Mouse (Mus musculus): ENCODE results near the gene Rtkn. TPM values are rescaled to one million over a fixed set of nuclear protein-coding genes. Genes with fewer than 3 reads are reported as not detected.

Gene Rtkn
- polyA plus RNA-seq, 2 experiments: 5.5 to 11.1 TPM

GRCm38 (mm10) chr6:83140044-83140443 lies 4.8 kb downstream of the Rtkn start:
- peaks cover 33% of the 10 kb centered on the region for H3K27me3 ChIP-seq (ENCODE audit: control insufficient read depth, insufficient read depth, low read length)
- peaks cover 4 to 8% of the 10 kb centered on the region in 2 experiments; a peak in 3 of 4 replicates for H3K4me1 ChIP-seq (replicated peaks; ENCODE audit: control insufficient read depth in 2 of 2, insufficient read depth in 2 of 2, low read length in 1 of 2)
- H3K9me3 ChIP-seq (ENCODE audit: control insufficient read depth, low read length): no peaks in the 10 kb centered on the region
- H3K9ac ChIP-seq (replicated peaks): no peak overlapping the region
- TF ChIP-seq CTCF (IDR thresholded peaks at IDR 0.05; ENCODE audit: low read depth) (no peak), EP300 (IDR thresholded peaks at IDR 0.05; ENCODE audit: low read depth) (no peak)
- H3K27ac ChIP-seq: no peak overlapping the region
- no peak overlapping the region for H3K4me2 ChIP-seq (ENCODE audit: low read depth)
- DNase-seq (ENCODE audit: low read depth in 3 of 3, low spot score in 3 of 3) (no peak), ATAC-seq (ENCODE audit: insufficient read depth) (no peak)
- 83% methylated on average over 8 of the region's 8 CpGs for WGBS (ENCODE audit: insufficient replicate concordance)
- no peaks in the 10 kb centered on the region for H3K36me3 ChIP-seq (replicated peaks; ENCODE audit: control insufficient read depth, insufficient read depth, low read depth)
- H3K4me3 ChIP-seq (ENCODE audit: insufficient read depth in 1 of 2, low read depth in 2 of 2, low read length in 2 of 2): no peak overlapping the region

- Histone ChIP-seq H3K27me3 (ENCODE audit: control insufficient read depth, insufficient read depth, low read length) (peaks cover 19% of the 10 kb centered on the region), H3K4me1 (replicated peaks; ENCODE audit: control insufficient read depth in 2 of 2, insufficient read depth in 2 of 2, low read length in 1 of 2) (peaks cover 4 to 5% of the 10 kb centered on the region in 2 experiments; a peak in 3 of 4 replicates), H3K36me3 (replicated peaks; ENCODE audit: control insufficient read depth, insufficient read depth, low read depth) (no peaks in the 10 kb centered on the region), H3K9ac (replicated peaks) (no peak overlapping the region), H3K4me2 (ENCODE audit: low read depth) (no peak overlapping the region), H3K4me3 (ENCODE audit: insufficient read depth in 1 of 2, low read depth in 2 of 2, low read length in 2 of 2) (no peak overlapping the region), H3K27ac (no peak overlapping the region), H3K9me3 (ENCODE audit: control insufficient read depth, low read length) (no peaks in the 10 kb centered on the region)
- TF ChIP-seq EP300 (IDR thresholded peaks at IDR 0.05; ENCODE audit: low read depth) (no peak), CTCF (IDR thresholded peaks at IDR 0.05; ENCODE audit: low read depth) (no peak)
- DNase-seq (ENCODE audit: low read depth in 3 of 3, low spot score in 3 of 3) (no peak), ATAC-seq (ENCODE audit: insufficient read depth) (no peak)
- 41% methylated on average over 4 of the region's 4 CpGs for WGBS (ENCODE audit: insufficient replicate concordance)
These were observed 6.4 kb downstream of the Rtkn start for GRCm38 (mm10) chr6:83141636-83142035.

- Histone ChIP-seq H3K4me3 (ENCODE audit: insufficient read depth in 1 of 2, low read depth in 2 of 2, low read length in 2 of 2) (no peak overlapping the region), H3K36me3 (replicated peaks; ENCODE audit: control insufficient read depth, insufficient read depth, low read depth) (no peaks in the 10 kb centered on the region), H3K27ac (no peak overlapping the region), H3K9ac (replicated peaks) (no peak overlapping the region), H3K4me2 (ENCODE audit: low read depth) (peak overlapping the region; percentile 41), H3K4me1 (replicated peaks; ENCODE audit: control insufficient read depth in 2 of 2, insufficient read depth in 2 of 2, low read length in 1 of 2) (peaks cover 4 to 5% of the 10 kb centered on the region in 2 experiments; a peak in 3 of 4 replicates), H3K27me3 (ENCODE audit: control insufficient read depth, insufficient read depth, low read length) (peaks cover 13% of the 10 kb centered on the region), H3K9me3 (ENCODE audit: control insufficient read depth, low read length) (no peaks in the 10 kb centered on the region)
- WGBS (ENCODE audit: insufficient replicate concordance): 7% methylated on average over 41 of the region's 41 CpGs
- DNase-seq (ENCODE audit: low read depth in 3 of 3, low spot score in 3 of 3): no peak
- no peak for TF ChIP-seq CTCF (IDR thresholded peaks at IDR 0.05; ENCODE audit: low read depth)
- no peak for TF ChIP-seq EP300 (IDR thresholded peaks at IDR 0.05; ENCODE audit: low read depth)
- no peak for ATAC-seq (ENCODE audit: insufficient read depth)
These were observed 7.0 kb downstream of the Rtkn start for GRCm38 (mm10) chr6:83142211-83142731.

- Histone ChIP-seq H3K4me2 (ENCODE audit: low read depth) (no peak overlapping the region), H3K9me3 (ENCODE audit: control insufficient read depth, low read length) (no peaks in the 10 kb centered on the region), H3K27ac (no peak overlapping the region), H3K4me3 (ENCODE audit: insufficient read depth in 1 of 2, low read depth in 2 of 2, low read length in 2 of 2) (no peak overlapping the region), H3K27me3 (ENCODE audit: control insufficient read depth, insufficient read depth, low read length) (peaks cover 13% of the 10 kb centered on the region), H3K4me1 (replicated peaks; ENCODE audit: control insufficient read depth in 2 of 2, insufficient read depth in 2 of 2, low read length in 1 of 2) (peaks cover 0 to 5% of the 10 kb centered on the region in 2 experiments; a peak in 2 of 4 replicates), H3K36me3 (replicated peaks; ENCODE audit: control insufficient read depth, insufficient read depth, low read depth) (no peaks in the 10 kb centered on the region), H3K9ac (replicated peaks) (no peak overlapping the region)
- TF ChIP-seq EP300 (IDR thresholded peaks at IDR 0.05; ENCODE audit: low read depth) (no peak), CTCF (IDR thresholded peaks at IDR 0.05; ENCODE audit: low read depth) (no peak)
- ATAC-seq (ENCODE audit: insufficient read depth) (no peak), DNase-seq (ENCODE audit: low read depth in 3 of 3, low spot score in 3 of 3) (no peak)
- 50% methylated on average over 11 of the region's 11 CpGs for WGBS (ENCODE audit: insufficient replicate concordance)
These were observed 7.6 kb downstream of the Rtkn start for GRCm38 (mm10) chr6:83142886-83143285.

GRCm38 (mm10) chr6:83145209-83145608 lies 9.9 kb downstream of the Rtkn start:
- Histone ChIP-seq H3K4me2 (ENCODE audit: low read depth) (no peak overlapping the region), H3K9ac (replicated peaks) (no peak overlapping the region), H3K27me3 (ENCODE audit: control insufficient read depth, insufficient read depth, low read length) (peaks cover 13% of the 10 kb centered on the region), H3K9me3 (ENCODE audit: control insufficient read depth, low read length) (no peaks in the 10 kb centered on the region), H3K4me3 (ENCODE audit: insufficient read depth in 1 of 2, low read depth in 2 of 2, low read length in 2 of 2) (no peak overlapping the region), H3K36me3 (replicated peaks; ENCODE audit: control insufficient read depth, insufficient read depth, low read depth) (no peaks in the 10 kb centered on the region), H3K27ac (no peak overlapping the region), H3K4me1 (replicated peaks; ENCODE audit: control insufficient read depth in 2 of 2, insufficient read depth in 2 of 2, low read length in 1 of 2) (peaks cover 0 to 2% of the 10 kb centered on the region in 2 experiments; a peak in 1 of 4 replicates)
- ATAC-seq (ENCODE audit: insufficient read depth): no peak
- TF ChIP-seq CTCF (IDR thresholded peaks at IDR 0.05; ENCODE audit: low read depth) (no peak), EP300 (IDR thresholded peaks at IDR 0.05; ENCODE audit: low read depth) (no peak)
- no peak for DNase-seq (ENCODE audit: low read depth in 3 of 3, low spot score in 3 of 3)
- WGBS (ENCODE audit: insufficient replicate concordance): 38% methylated on average over 2 of the region's 2 CpGs

Data from liver, embryonic 14.5 days (tissue).